Mouse (Mus musculus) limb, embryonic 10.5 days (tissue): ENCODE measurements around the gene Mib2. TPM values are rescaled to one million over a fixed set of nuclear protein-coding genes. Genes with fewer than 3 reads are reported as not detected.
"Not testable (repeated sequence)": the region's sequence is repeated elsewhere in the genome, so short reads cannot be mapped to it uniquely, and the experiment has no call there.

Experiments
- DNase-seq: peaks from one replicate; pipeline ENCODE4 v3.0.0-alpha.2; 2017; ENCODE audit warnings: low spot score
- H3K27ac ChIP-seq: fragments of 300-500 bp; sonication (generic); 2 replicates; pipeline ENCODE4 v1.5.1; 2016; ENCODE audit warnings: mild to moderate bottlenecking
- H3K27me3 ChIP-seq: fragments of 300-500 bp; sonication (generic); 2 replicates; pipeline ENCODE4 v1.6.1; 2016; ENCODE audit warnings: low read depth, mild to moderate bottlenecking; ENCODE audit not compliant: poor library complexity, severe bottlenecking
- H3K36me3 ChIP-seq: fragments of 300-500 bp; sonication (generic); 2 replicates; pipeline ENCODE4 v1.6.1; 2016; ENCODE audit warnings: mild to moderate bottlenecking, moderate library complexity
- H3K4me1 ChIP-seq: fragments of 300-500 bp; sonication (generic); 2 replicates; pipeline ENCODE4 v1.6.1; 2016
- H3K4me3 ChIP-seq: fragments of 300-500 bp; sonication (generic); 2 replicates; pipeline ENCODE4 v1.5.1; 2016; ENCODE audit warnings: mild to moderate bottlenecking, moderate library complexity
- H3K9me3 ChIP-seq: fragments of 300-500 bp; sonication (generic); replicated peaks from 2 replicates; pipeline ENCODE4 v1.6.1; 2016; ENCODE audit warnings: mild to moderate bottlenecking
- WGBS: fragments of 180-500 bp; shearing (Covaris S2); methylation state at CpG from one replicate; pipeline ENCODE4 v1.1.7; 2016; 5-methylcytosine and 5-hydroxymethylcytosine counted together
- polyA plus RNA-seq: library from polyadenylated mRNA; unstranded; fragments of >200 nt; fragmentation: Nextera tagmentation; extraction: Ambion mirVana; gene quantifications from 2 replicates; pipeline ENCODE4 v1.2.1, GENCODE M21; 2016

The Mib2 gene
- polyA plus RNA-seq, 1 experiment from 2014 or later, result 25.2 TPM

DNA sequence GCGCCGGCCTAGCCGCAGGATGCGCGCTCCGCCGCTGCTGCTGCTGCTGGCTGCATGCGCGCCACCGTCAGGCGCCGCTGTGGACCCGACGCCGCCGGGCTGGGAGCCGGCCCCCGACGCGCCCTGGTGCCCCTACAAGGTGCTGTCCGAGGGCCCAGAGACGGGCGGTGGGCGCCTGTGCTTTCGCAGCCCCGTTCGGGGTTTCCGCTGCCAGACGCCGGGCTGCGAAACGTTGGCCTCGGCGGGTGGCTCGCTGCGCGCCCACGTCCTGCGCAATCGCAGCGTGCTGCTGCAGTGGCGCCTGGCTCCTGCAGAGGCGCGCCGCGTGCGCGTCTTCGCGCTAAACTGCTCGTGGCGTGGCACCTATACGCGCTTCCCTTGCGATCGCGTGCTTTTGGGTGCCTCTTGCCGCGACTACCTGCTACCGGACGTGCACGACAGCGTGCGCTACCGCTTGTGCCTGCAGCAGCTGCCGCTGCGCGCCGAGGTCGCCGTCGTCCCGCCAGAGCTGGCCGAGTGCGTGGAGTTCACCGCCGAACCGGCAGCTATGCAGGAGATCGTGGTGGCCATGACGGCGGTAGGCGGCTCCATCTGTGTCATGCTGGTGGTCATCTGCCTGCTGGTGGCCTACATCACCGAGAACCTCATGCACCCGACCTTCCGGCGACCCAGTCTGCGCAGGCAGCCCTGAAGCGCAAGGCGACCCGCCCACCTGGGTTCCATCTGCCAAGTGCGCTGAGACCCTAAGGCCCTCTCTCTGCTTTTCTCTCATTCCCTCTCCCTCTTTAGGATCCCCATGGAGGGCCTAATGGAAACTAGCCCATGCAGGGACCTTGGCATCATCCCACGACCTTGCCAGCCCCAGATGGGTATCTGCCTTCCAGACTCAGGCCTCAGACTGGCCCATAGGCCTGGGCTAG is 25.7 kb upstream of the Mib2 start:
- DNase-seq, result peak; percentile 72
- H3K9me3 ChIP-seq, result no peaks in the 10 kb centered on the region
- 1% methylated on average over 92 of the region's 92 CpGs for WGBS
- H3K4me1 ChIP-seq, result peaks cover 23% of the 10 kb centered on the region
- peak overlapping the region; percentile 86 for H3K27ac ChIP-seq
- no peaks in the 10 kb centered on the region for H3K36me3 ChIP-seq
- peaks cover 50% of the 10 kb centered on the region for H3K27me3 ChIP-seq
- H3K4me3 ChIP-seq, result peak overlapping the region; percentile 85

DNA sequence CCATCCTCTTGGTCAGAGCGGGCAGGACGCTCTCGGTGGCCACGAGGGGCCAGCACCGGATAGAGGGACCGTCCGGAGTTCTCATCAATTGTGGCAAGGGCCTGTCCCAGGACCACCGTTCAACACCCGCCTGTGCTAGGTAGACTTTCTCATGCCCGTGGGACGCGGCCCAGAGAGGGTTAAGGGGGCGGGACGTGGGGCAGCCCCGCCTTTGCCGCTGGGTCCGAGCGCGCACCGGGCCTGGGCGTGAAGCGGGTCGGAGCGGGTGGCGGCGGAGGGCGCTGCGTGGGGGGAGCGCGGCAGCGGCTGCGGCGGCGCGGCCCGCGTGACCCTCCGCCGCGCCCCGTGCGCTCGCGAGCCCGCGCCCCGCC is 25.1 kb upstream of the Mib2 start, which contains the start of gene Fndc10:
Gene Fndc10 (plus strand): TSS at position 232 of the 371 bp plus-strand sequence.
- peaks cover 50% of the 10 kb centered on the region for H3K27me3 ChIP-seq
- WGBS, result under 1% methylated on average over 47 of the region's 47 CpGs
- peak; percentile 83 for DNase-seq
- H3K4me3 ChIP-seq, result peak within 1 kb of the TSS; percentile 85
- H3K27ac ChIP-seq, result peak within 1 kb of the TSS; percentile 86
- H3K36me3 ChIP-seq, result no peaks in the 10 kb centered on the region
- H3K4me1 ChIP-seq, result peaks cover 23% of the 10 kb centered on the region
- no peaks in the 10 kb centered on the region for H3K9me3 ChIP-seq

DNA sequence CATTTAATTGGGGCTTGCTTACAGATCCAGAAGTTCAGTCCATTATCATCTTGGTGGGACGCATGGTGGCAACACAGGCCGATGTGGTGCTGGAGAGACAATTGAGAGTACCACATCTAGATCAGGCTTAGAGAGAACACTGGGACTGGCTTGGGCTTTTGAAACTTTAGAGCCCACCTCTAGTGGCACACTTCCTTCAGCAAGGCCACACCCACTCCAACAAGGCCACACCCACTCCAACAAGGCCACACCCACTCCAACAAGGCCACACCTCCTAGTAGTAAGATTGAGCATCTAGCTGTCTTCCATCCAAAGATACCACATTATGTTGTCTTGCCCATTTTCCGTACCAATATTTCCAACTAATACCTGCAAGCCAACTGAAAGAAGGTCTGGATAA is 23.4 kb upstream of the Mib2 start:
- WGBS, result 96% methylated on average over 3 of the region's 3 CpGs
- Histone ChIP-seq H3K9me3 (no peaks in the 10 kb centered on the region), H3K4me3 (no peak overlapping the region), H3K27ac (no peak overlapping the region), H3K4me1 (peaks cover 23% of the 10 kb centered on the region), H3K27me3 (peaks cover 50% of the 10 kb centered on the region), H3K36me3 (no peaks in the 10 kb centered on the region)
- DNase-seq, result no peak

DNA sequence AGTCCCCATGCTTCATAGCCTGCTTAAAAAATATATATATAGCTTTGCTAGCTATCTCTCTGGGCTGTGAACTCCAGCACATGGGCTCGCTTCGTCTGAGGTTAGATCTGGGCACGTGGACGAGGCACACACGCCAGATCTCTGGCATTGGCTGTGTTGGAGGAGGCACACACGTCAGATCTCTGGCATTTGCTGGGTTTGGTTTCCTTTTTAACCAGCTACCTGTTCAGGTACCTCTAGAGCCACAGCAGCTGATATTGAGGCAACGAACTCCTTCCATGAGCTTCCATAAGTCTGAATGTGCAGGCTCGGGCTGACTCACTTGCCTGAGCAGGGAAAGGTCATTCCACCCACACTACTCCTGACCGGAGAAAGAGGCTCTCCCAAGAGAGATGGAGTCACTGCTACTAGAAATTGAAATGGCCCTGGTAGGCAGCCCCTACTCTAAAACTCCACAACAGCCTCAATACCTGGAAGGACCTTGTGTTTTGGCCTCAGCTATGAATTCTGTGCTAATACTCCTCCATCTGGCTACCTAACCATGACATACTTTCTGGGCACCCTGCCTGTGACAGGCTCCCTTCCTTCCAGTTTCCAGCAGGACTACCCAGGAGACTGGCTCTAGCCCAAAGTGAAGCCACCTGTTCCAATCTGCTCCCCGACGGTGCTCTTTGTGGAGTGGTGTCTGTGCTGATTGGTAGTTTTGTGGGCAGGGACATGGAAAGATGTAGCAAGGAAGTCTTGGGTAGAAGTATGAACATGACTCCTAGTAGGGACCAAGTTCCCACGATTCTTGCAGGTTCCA is 21.8 kb upstream of the Mib2 start:
- Histone ChIP-seq H3K4me3 (no peak overlapping the region), H3K36me3 (no peaks in the 10 kb centered on the region), H3K27me3 (peaks cover 34% of the 10 kb centered on the region), H3K4me1 (peaks cover 22% of the 10 kb centered on the region), H3K27ac (no peak overlapping the region), H3K9me3 (no peaks in the 10 kb centered on the region)
- no peak for DNase-seq
- 85% methylated on average over 12 of the region's 12 CpGs for WGBS

DNA sequence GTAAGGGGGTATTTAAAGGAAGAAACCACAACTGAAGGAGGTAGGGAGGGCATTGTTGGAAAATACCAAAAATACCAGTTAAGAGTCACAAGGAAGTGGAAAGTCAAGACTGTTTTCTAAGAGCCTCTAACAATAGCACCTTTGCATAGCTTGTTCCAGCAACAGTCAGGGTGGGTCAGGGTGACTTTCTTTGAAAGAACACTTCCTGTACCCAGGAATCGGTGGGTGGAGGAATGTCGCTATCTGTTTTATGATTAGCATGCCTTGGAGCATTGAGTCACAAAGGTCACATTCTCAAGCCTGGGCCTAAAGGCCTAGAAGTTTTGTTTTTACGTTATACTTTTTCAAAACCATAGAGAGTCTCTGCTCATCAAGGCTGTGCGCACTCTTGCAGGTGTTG is 18.8 kb upstream of the Mib2 start:
- H3K4me3 ChIP-seq, H3K27ac ChIP-seq, H3K27me3 ChIP-seq, DNase-seq, H3K36me3 ChIP-seq, H3K9me3 ChIP-seq, H3K4me1 ChIP-seq: not testable (repeated sequence)
- WGBS, result 93% methylated on average over 4 of the region's 4 CpGs

DNA sequence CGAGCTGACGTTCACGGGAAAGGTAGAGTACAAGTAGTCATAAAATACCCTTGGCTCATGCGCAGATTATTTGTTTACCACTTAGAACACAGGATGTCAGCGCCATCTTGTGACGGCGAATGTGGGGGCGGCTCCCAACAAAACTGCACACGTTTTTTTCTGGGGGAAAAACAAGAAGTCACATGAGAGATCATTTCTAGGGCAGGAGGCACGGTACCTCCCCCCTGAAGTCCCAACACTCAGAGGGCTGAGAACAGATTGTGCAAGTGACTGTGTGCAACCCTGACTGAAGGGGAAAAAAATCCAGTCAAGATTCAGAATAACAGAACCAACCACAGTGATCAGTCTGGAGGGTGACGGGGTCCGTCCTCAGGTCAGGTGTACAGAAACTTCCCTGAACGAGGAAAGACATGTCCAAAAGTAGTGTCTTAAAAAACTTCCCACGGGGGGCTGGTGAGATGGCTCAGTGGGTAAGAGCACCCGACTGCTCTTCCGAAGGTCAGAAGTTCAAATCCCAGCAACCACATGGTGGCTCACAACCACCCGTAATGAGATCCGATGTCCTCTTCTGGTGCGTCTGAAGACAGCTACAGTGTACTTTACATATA is 14.8 kb upstream of the Mib2 start:
- not testable (repeated sequence) for H3K36me3 ChIP-seq, H3K27me3 ChIP-seq, H3K4me1 ChIP-seq, H3K27ac ChIP-seq, H3K4me3 ChIP-seq, DNase-seq, H3K9me3 ChIP-seq
- WGBS, result 93% methylated on average over 16 of the region's 19 CpGs

DNA sequence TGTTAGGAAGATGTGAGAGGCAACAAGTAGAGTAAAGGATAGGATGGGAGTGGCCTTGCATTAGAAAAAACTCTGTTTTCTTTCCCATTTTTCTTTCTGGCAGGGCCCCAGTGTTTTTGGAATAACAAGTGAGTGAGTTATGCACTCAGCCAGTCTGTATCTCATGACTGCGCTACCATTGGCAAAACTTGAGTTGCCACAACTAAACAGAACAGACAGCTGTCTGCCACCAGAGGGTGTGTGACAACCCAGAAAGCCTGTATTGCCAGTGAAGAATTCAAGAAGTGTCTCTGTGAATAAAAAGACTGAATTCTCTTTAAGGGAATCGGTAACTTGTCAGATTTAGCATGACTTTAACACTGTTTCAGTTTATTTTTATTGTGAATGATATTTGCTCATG is 7.0 kb upstream of the Mib2 start:
- Histone ChIP-seq H3K4me1 (no peaks in the 10 kb centered on the region), H3K9me3 (no peaks in the 10 kb centered on the region), H3K27me3 (no peaks in the 10 kb centered on the region), H3K4me3 (no peak overlapping the region), H3K36me3 (no peaks in the 10 kb centered on the region), H3K27ac (no peak overlapping the region)
- DNase-seq, result no peak
- 88% methylated on average over 2 of the region's 2 CpGs for WGBS

DNA sequence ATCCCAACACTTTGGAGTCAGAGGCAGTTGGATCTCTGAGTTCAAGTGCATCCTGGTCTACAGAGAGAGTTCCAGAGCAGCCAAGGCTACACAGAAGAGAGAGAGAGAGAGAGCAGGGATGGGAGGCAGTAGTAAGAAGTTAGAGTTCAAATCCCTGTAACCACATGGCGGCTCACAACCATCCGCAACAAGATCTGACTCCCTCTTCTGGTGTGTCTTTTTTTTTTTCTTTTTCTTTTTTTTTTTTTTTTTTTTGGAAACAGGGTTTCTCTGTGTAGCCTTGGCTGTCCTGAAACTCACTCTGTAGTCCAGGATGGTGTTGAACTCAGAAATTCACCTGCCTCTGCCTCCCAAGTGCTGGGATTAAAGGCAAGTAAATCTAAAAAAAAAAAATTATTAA is 3.1 kb upstream of the Mib2 start:
- Histone ChIP-seq H3K4me1 (peaks cover 12% of the 10 kb centered on the region), H3K36me3 (no peaks in the 10 kb centered on the region), H3K9me3 (no peaks in the 10 kb centered on the region), H3K27ac (no peak overlapping the region), H3K27me3 (no peaks in the 10 kb centered on the region), H3K4me3 (no peak overlapping the region)
- no peak for DNase-seq
- 52% methylated on average over 2 of the region's 2 CpGs for WGBS

DNA sequence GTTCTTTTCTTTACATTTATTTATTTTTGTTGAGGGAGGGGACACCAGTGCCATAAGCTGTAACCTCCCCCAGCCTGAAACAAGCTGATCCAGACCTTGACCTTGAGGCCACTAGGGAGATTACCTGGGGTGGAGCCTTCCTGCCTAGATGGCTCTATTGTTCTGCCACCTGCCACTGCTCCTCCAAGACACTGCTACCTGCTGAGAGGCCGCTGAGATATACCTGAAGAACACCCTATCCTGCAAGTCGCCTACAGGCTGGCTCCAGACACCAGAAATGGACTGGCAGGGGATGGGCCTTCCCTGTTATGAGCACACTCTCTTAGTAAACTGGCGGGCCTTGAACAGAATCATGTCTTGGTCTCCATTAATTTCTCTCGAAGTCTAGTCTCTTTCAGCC is 1.2 kb upstream of the Mib2 start:
- 64% methylated on average over 4 of the region's 4 CpGs for whole genome bisulfite sequencing
- H3K27ac ChIP-seq, H3K36me3 ChIP-seq, DNase-seq, H3K27me3 ChIP-seq, H3K9me3 ChIP-seq: not testable (repeated sequence)
- H3K4me3 ChIP-seq, result peak overlapping the region; percentile 86
- peaks cover 12% of the 10 kb centered on the region for H3K4me1 ChIP-seq

DNA sequence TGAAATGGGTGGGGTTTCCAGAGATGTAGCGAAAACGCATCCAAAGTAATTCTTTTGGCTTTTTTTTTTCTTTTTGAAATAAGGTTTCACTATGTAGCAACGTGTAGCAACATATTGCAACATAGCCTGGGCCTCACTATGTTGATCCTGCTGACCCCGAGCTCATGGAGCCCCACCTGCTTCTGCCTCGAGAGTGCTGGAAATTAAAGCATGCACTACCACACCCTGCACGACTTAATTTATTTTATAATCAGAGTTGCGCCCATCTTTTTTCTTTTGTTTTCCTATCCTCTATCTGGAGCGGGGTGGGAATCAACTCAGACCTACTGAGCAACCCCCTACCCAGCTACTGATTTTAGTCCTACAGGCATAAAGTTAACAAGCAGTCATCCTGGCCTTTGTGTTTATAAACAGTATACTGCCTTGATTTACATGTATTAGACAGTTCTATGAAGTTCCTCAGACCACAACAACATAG is 639 bp upstream of the Mib2 start:
- no peaks in the 10 kb centered on the region for H3K27me3 ChIP-seq
- H3K27ac ChIP-seq, result peak overlapping the region; percentile 84
- H3K36me3 ChIP-seq, result peaks cover 8% of the 10 kb centered on the region; the same call in 1 of the 2 replicates
- WGBS, result 3% methylated on average over 8 of the region's 8 CpGs
- DNase-seq, result no peak
- H3K4me3 ChIP-seq, result peak overlapping the region; percentile 86
- no peaks in the 10 kb centered on the region for H3K9me3 ChIP-seq
- H3K4me1 ChIP-seq, result peaks cover 12% of the 10 kb centered on the region

DNA sequence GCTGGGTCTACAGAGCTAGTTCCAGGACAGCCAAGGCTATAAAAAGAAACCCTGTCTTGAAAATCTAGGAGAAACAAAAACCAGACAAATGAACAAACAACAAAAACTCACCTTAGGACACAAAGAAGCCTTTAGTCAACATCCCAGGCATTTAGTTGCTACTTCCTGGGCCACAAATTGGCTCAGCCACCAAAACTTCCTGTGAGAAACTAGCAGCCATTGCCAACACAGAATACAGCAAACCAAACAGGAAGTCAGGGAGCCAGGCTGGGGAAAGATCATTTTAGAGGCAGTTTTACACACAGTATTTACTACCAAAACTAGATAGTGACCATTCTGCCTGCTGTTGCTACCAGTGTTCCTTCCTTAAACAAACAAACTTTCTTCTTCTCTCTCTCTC is 2.1 kb downstream of the Mib2 start:
- Histone ChIP-seq H3K27me3 (no peaks in the 10 kb centered on the region), H3K4me1 (peaks cover 12% of the 10 kb centered on the region), H3K9me3 (no peaks in the 10 kb centered on the region), H3K4me3 (no peak overlapping the region), H3K36me3 (peaks cover 8% of the 10 kb centered on the region; the same call in 1 of the 2 replicates), H3K27ac (no peak overlapping the region)
- DNase-seq, result no peak

DNA sequence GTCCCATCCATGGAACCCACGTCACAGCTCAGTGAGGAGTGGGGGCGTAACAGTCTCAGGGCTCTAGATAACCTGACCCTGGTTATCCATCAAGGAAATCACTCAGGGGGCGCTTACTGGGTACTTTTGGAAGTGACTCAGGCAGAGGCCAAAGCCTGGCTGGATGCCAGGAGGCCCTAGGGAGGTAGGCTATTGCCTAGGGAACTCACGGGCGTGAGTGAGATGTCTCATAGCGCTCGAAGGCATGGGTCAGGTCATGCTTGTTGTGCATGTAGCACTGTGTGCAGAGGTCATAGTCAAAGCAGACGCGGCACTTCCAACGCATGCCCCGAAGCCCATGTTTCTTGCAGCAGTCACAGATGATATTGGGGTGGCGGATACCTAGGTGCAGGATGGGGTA is 8.4 kb downstream of the Mib2 start:
- H3K4me1 ChIP-seq, result peaks cover 3% of the 10 kb centered on the region; the same call in 1 of the 2 replicates
- 97% methylated on average over 12 of the region's 12 CpGs for WGBS
- no peak overlapping the region for H3K27ac ChIP-seq
- H3K27me3 ChIP-seq, result peaks cover 14% of the 10 kb centered on the region
- peaks cover 48% of the 10 kb centered on the region for H3K36me3 ChIP-seq
- no peaks in the 10 kb centered on the region for H3K9me3 ChIP-seq
- no peak overlapping the region for H3K4me3 ChIP-seq
- no peak for DNase-seq

DNA sequence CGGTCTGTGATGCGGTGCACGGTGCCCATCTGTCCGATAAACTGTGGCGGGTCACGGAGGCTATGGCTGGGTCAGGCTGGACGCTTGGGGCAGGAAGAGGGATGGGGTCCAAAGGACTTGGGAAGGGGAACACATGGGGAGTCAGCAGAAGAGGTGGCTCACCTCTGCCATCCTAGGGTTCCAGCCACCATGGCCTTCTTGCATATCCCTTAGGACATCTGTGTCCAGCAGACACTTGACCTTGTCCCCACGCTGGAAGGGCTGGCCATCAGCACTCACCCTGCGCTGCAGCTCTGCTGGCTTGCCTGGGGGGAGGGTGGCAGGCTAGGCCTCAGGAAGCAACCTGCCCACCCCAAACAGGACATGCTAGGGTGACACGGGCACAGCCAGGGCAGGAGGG is 10.0 kb downstream of the Mib2 start:
- peaks cover 44% of the 10 kb centered on the region for H3K36me3 ChIP-seq
- H3K27me3 ChIP-seq, result peaks cover 31% of the 10 kb centered on the region
- H3K4me3 ChIP-seq, result no peak overlapping the region
- no peaks in the 10 kb centered on the region for H3K9me3 ChIP-seq
- no peak overlapping the region; the same call in 1 of the 2 replicates for H3K27ac ChIP-seq
- WGBS, result 95% methylated on average over 10 of the region's 10 CpGs
- H3K4me1 ChIP-seq, result peaks cover 18% of the 10 kb centered on the region
- peak; percentile 26 for DNase-seq
